Mouse (Mus musculus): Measurements from ENCODE around the gene Rrp12.
"Not testable (repeated sequence)": the region's sequence is repeated elsewhere in the genome, so short reads cannot be mapped to it uniquely, and the experiment has no call there.

Gene Rrp12

GRCm38 (mm10) chr19:41906311-41907078 is 10.5 kb upstream of the Rrp12 start:
- DNase-seq (ENCODE audit: low read depth): no peak

- DNase-seq (ENCODE audit: low read depth): no peak
These were observed 9.3 kb upstream of the Rrp12 start for GRCm38 (mm10) chr19:41905246-41905645.

- DNase-seq (ENCODE audit: low read depth): no peak
These were observed 7.0 kb upstream of the Rrp12 start for GRCm38 (mm10) chr19:41902848-41903593.

- DNase-seq (ENCODE audit: low read depth): no peak
These were observed 5.7 kb upstream of the Rrp12 start for GRCm38 (mm10) chr19:41901696-41902095.

- no peak for DNase-seq (ENCODE audit: low read depth)
These were observed 4.6 kb upstream of the Rrp12 start for GRCm38 (mm10) chr19:41900495-41901090.

GRCm38 (mm10) chr19:41898860-41899259 is 2.9 kb upstream of the Rrp12 start:
- no peak for DNase-seq (ENCODE audit: low read depth)

- DNase-seq (ENCODE audit: low read depth): no peak
These were observed 342 bp upstream of the Rrp12 start for GRCm38 (mm10) chr19:41896319-41896711.

GRCm38 (mm10) chr19:41894959-41895358 is 1.0 kb downstream of the Rrp12 start:
- no peak for DNase-seq (ENCODE audit: low read depth)

GRCm38 (mm10) chr19:41888191-41888590 is 7.8 kb downstream of the Rrp12 start:
- no peak for DNase-seq (ENCODE audit: low read depth)

- DNase-seq (ENCODE audit: low read depth): no peak
These were observed 12.1 kb downstream of the Rrp12 start for GRCm38 (mm10) chr19:41883882-41884281.

GRCm38 (mm10) chr19:41881842-41882241 is 14.1 kb downstream of the Rrp12 start:
- no peak for DNase-seq (ENCODE audit: low read depth)

GRCm38 (mm10) chr19:41874356-41874755 is 21.6 kb downstream of the Rrp12 start:
- no peak for DNase-seq (ENCODE audit: low read depth)

GRCm38 (mm10) chr19:41872285-41872684 is 23.7 kb downstream of the Rrp12 start:
- DNase-seq (ENCODE audit: low read depth): no peak

GRCm38 (mm10) chr19:41869946-41870345 is 26.0 kb downstream of the Rrp12 start:
- not testable (repeated sequence) for DNase-seq (ENCODE audit: low read depth)

- DNase-seq (ENCODE audit: low read depth): no peak
These were observed 26.7 kb downstream of the Rrp12 start for GRCm38 (mm10) chr19:41869296-41869695.

GRCm38 (mm10) chr19:41866707-41867106 is 29.3 kb downstream of the Rrp12 start:
- DNase-seq (ENCODE audit: low read depth): no peak

GRCm38 (mm10) chr19:41857816-41858310 is 38.1 kb downstream of the Rrp12 start:
- DNase-seq (ENCODE audit: low read depth): no peak

GRCm38 (mm10) chr19:41857086-41857762 is 38.7 kb downstream of the Rrp12 start:
- no peak for DNase-seq (ENCODE audit: low read depth)

- DNase-seq (ENCODE audit: low read depth): no peak
These were observed 43.5 kb downstream of the Rrp12 start for GRCm38 (mm10) chr19:41852423-41852822.

GRCm38 (mm10) chr19:41850719-41851543 is 45.0 kb downstream of the Rrp12 start:
- DNase-seq (ENCODE audit: low read depth): no peak

GRCm38 (mm10) chr19:41850021-41850718 is 45.8 kb downstream of the Rrp12 start:
- DNase-seq (ENCODE audit: low read depth): no peak

All from fibroblast of lung, adult 2 months (primary cell).